Mouse (Mus musculus) brain, embryonic 14.5 days (tissue): ENCODE results near the gene Stxbp3.

Source experiments
- CTCF ChIP-seq: fragments of 200-500 bp; IDR thresholded peaks from 2 replicates; pipeline ENCODE4 v1.5.1; 2012; ENCODE audit warnings: inconsistent platforms, mild to moderate bottlenecking, moderate library complexity, borderline replicate concordance; ENCODE audit not compliant: insufficient read depth, insufficient read length; ENCODE audit errors: extremely low read depth
- POLR2A ChIP-seq: fragments of 200-500 bp; IDR thresholded peaks from 2 replicates; pipeline ENCODE4 v1.6.1; 2012; ENCODE audit warnings: mild to moderate bottlenecking, inconsistent platforms, borderline replicate concordance; ENCODE audit not compliant: poor library complexity, insufficient read depth, insufficient read length, severe bottlenecking; ENCODE audit errors: extremely low read depth

GRCm38 (mm10) chr3:108767416-108767815 lies 72.9 kb downstream of the Stxbp3 start:
- TF ChIP-seq CTCF (no peak), POLR2A (no peak)
